Mouse (Mus musculus): ENCODE measurements around the gene Thap4. TPM values are rescaled to one million over a fixed set of nuclear protein-coding genes. Genes with fewer than 3 reads are reported as not detected.
A peak's percentile ranks its signal among the peaks of the same experiment; 100 is the strongest.

Gene Thap4
- polyA plus RNA-seq, 1 experiment: 226 TPM

DNA sequence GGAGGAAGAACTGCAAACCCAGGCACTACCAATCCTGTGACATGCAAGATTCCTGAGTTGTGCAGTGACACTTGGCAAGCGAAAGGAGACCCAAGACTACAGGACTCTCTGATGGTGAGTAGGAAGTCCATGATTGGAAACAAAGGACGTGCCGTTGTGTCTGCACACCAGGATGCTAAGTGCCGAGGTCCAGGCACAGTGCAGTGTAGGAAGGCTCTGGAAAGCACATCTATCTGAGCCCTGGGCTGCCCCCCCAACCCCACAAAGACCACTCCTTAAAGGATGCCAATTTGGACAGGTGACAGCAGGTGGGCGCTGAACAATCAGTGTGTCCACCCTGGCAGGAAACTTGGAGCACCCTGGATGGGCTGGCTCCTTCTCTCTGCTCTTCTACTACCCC lies 23.6 kb downstream of the Thap4 start:
- DNase-seq: no peak
- H3K36me3 ChIP-seq (ENCODE audit: control insufficient read depth, insufficient read depth, low read length): no peaks in the 10 kb centered on the region
- 76% methylated on average over 5 of the region's 5 CpGs for WGBS
- H3K27ac ChIP-seq (ENCODE audit: insufficient read depth, low read depth, low read length): peak overlapping the region; percentile 30
- TF ChIP-seq POLR2A (IDR thresholded peaks at IDR 0.05; ENCODE audit: low read depth, low read length) (no peak), CTCF (conservative IDR thresholded peaks at IDR 0.05; ENCODE audit: insufficient read depth, insufficient read length, low read depth, low read length) (no peak)
- H3K4me1 ChIP-seq (ENCODE audit: control insufficient read depth, insufficient read depth, low read length): peaks cover 9% of the 10 kb centered on the region; the same call in 1 of the 2 replicates
- H3K27me3 ChIP-seq (replicated peaks; ENCODE audit: control insufficient read depth, insufficient read depth, low read length): no peaks in the 10 kb centered on the region
- peak overlapping the region; percentile 36 for H3K4me3 ChIP-seq (ENCODE audit: insufficient read depth, low read depth, low read length)

DNA sequence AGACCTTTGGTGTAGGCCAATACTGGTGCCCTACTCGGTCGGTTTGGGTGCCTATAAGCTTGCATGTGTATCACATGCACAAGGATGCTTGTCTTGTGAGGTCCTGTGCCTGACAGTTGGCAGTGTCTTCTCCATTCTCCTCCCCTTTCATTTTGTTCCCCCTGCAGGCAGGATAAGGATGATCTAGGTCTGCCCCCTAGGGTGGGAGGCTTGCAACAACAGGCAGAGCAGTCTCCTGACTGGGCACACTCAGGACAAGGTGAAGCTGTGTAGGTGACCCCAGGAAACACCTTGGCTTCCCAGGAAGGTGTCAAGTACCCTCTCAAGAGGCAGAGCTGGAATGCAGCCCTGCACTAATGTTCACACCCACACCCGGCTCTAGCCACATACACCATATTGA lies 27.7 kb downstream of the Thap4 start:
- no peak overlapping the region for H3K4me3 ChIP-seq (ENCODE audit: insufficient read depth, low read depth, low read length)
- WGBS: 59% methylated on average over 3 of the region's 3 CpGs
- TF ChIP-seq CTCF (conservative IDR thresholded peaks at IDR 0.05; ENCODE audit: insufficient read depth, insufficient read length, low read depth, low read length) (peak; percentile 98), POLR2A (IDR thresholded peaks at IDR 0.05; ENCODE audit: low read depth, low read length) (no peak)
- DNase-seq: peak; percentile 73
- H3K36me3 ChIP-seq (ENCODE audit: control insufficient read depth, insufficient read depth, low read length): 0 out of 2 replicates have a peak, but pooled peaks cover 1% of the 10 kb centered on the region
- no peaks in the 10 kb centered on the region for H3K27me3 ChIP-seq (replicated peaks; ENCODE audit: control insufficient read depth, insufficient read depth, low read length)
- H3K27ac ChIP-seq (ENCODE audit: insufficient read depth, low read depth, low read length): no peak overlapping the region
- peaks cover 7% of the 10 kb centered on the region; the same call in 1 of the 2 replicates for H3K4me1 ChIP-seq (ENCODE audit: control insufficient read depth, insufficient read depth, low read length)

DNA sequence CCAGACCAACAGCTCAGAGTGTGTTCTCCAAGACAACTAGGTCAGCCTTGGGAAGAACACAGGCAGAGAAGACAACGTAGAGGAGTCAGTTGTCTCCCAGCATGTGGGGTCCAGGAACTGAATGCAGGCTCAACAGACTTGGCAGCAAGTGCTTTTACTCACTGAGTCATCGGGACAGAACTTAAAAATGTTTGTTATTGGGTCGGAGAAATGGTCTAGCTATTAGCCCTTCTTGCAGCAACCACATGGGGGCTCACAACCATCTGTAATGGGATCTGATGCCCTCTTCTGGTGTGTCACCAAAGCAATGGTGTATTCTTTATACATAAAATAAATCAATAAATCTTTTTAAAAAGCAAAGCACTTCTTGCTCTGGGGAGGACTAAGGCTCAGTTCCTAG lies 28.5 kb downstream of the Thap4 start:
- TF ChIP-seq POLR2A (IDR thresholded peaks at IDR 0.05; ENCODE audit: low read depth, low read length) (no peak), CTCF (conservative IDR thresholded peaks at IDR 0.05; ENCODE audit: insufficient read depth, insufficient read length, low read depth, low read length) (no peak)
- Histone ChIP-seq H3K27ac (ENCODE audit: insufficient read depth, low read depth, low read length) (no peak overlapping the region), H3K4me3 (ENCODE audit: insufficient read depth, low read depth, low read length) (no peak overlapping the region), H3K27me3 (replicated peaks; ENCODE audit: control insufficient read depth, insufficient read depth, low read length) (no peaks in the 10 kb centered on the region), H3K4me1 (ENCODE audit: control insufficient read depth, insufficient read depth, low read length) (peaks cover 6% of the 10 kb centered on the region; the same call in 1 of the 2 replicates), H3K36me3 (ENCODE audit: control insufficient read depth, insufficient read depth, low read length) (0 out of 2 replicates have a peak, but pooled peaks cover 1% of the 10 kb centered on the region)
- DNase-seq: no peak
- 67% methylated on average over 3 of the region's 3 CpGs for WGBS

DNA sequence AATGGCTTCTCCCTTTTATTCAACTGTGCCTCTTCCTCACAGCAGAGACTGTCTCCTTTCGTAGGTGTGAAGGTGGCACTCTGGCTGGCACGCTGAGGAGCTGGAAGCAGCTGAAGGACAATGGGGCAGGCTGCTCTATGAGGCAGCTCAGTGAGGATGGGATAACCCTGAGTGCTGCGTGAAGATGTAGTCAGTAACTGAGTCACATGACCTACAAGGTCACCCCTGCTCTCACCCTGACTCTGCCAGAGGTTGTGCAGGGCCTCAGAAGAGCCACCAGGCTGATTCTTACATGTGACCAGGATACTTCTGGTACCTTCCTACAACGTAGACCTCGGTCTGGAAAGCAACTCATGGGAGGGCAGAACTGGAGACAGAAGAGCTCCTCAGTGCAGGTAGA lies 29.0 kb downstream of the Thap4 start:
- Histone ChIP-seq H3K36me3 (ENCODE audit: control insufficient read depth, insufficient read depth, low read length) (0 out of 2 replicates have a peak, but pooled peaks cover 1% of the 10 kb centered on the region), H3K4me1 (ENCODE audit: control insufficient read depth, insufficient read depth, low read length) (peaks cover 2% of the 10 kb centered on the region; the same call in 1 of the 2 replicates), H3K27me3 (replicated peaks; ENCODE audit: control insufficient read depth, insufficient read depth, low read length) (no peaks in the 10 kb centered on the region), H3K27ac (ENCODE audit: insufficient read depth, low read depth, low read length) (no peak overlapping the region), H3K4me3 (ENCODE audit: insufficient read depth, low read depth, low read length) (no peak overlapping the region)
- TF ChIP-seq CTCF (conservative IDR thresholded peaks at IDR 0.05; ENCODE audit: insufficient read depth, insufficient read length, low read depth, low read length) (no peak), POLR2A (IDR thresholded peaks at IDR 0.05; ENCODE audit: low read depth, low read length) (no peak)
- no peak for DNase-seq
- WGBS: 76% methylated on average over 5 of the region's 5 CpGs

DNA sequence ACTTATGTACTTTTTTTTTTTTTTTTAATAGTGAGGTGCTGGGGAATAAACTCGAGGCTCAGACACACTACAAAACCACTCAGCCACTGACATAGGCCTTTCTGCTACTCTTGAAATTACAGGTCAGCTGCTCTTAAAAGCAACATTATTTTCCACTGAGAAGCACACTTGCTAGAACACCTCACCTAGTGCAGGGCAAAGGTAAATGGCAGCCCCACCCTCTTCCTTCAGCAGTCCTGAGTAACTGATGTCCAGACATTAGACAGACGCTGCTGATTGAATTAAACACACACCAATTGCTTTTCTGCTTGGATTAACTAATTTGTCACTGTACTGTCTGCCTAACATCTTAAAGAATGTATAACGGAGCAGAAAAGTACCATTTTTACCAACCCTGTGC lies 30.0 kb downstream of the Thap4 start:
- H3K4me1 ChIP-seq (ENCODE audit: control insufficient read depth, insufficient read depth, low read length): no peaks in the 10 kb centered on the region
- WGBS: 66% methylated on average over 3 of the region's 3 CpGs
- H3K36me3 ChIP-seq (ENCODE audit: control insufficient read depth, insufficient read depth, low read length): 0 out of 2 replicates have a peak, but pooled peaks cover 1% of the 10 kb centered on the region
- no peak for TF ChIP-seq POLR2A (IDR thresholded peaks at IDR 0.05; ENCODE audit: low read depth, low read length)
- no peak for TF ChIP-seq CTCF (conservative IDR thresholded peaks at IDR 0.05; ENCODE audit: insufficient read depth, insufficient read length, low read depth, low read length)
- H3K27me3 ChIP-seq (replicated peaks; ENCODE audit: control insufficient read depth, insufficient read depth, low read length): no peaks in the 10 kb centered on the region
- DNase-seq: peak; percentile 13
- H3K4me3 ChIP-seq (ENCODE audit: insufficient read depth, low read depth, low read length): no peak overlapping the region
- H3K27ac ChIP-seq (ENCODE audit: insufficient read depth, low read depth, low read length): no peak overlapping the region

DNA sequence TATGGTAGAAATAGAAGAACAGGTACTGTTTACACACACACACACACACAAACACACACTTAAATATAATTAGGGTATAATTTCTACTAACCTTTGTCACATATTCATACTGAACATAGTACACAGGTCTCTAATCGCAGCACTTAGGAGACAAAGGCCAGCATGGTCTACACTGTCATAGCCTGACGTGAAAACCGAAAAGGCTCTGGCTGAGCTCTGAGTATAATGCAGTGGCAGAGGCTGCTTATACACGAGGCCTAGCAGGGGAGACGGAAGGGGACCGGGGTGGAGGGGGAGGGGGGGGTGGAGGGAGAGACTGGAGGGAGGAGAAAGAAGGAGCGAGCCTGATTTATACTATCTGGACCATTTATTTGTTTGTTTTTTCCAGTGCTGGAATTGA lies 33.1 kb downstream of the Thap4 start:
- no peak overlapping the region for H3K4me3 ChIP-seq (ENCODE audit: insufficient read depth, low read depth, low read length)
- DNase-seq: no peak
- H3K27ac ChIP-seq (ENCODE audit: insufficient read depth, low read depth, low read length): no peak overlapping the region
- H3K27me3 ChIP-seq (replicated peaks; ENCODE audit: control insufficient read depth, insufficient read depth, low read length): no peaks in the 10 kb centered on the region
- 0 out of 2 replicates have a peak, but pooled peaks cover 1% of the 10 kb centered on the region for H3K36me3 ChIP-seq (ENCODE audit: control insufficient read depth, insufficient read depth, low read length)
- H3K4me1 ChIP-seq (ENCODE audit: control insufficient read depth, insufficient read depth, low read length): no peaks in the 10 kb centered on the region
- 68% methylated on average over 7 of the region's 7 CpGs for WGBS
- TF ChIP-seq CTCF (conservative IDR thresholded peaks at IDR 0.05; ENCODE audit: insufficient read depth, insufficient read length, low read depth, low read length) (no peak), POLR2A (IDR thresholded peaks at IDR 0.05; ENCODE audit: low read depth, low read length) (no peak)

DNA sequence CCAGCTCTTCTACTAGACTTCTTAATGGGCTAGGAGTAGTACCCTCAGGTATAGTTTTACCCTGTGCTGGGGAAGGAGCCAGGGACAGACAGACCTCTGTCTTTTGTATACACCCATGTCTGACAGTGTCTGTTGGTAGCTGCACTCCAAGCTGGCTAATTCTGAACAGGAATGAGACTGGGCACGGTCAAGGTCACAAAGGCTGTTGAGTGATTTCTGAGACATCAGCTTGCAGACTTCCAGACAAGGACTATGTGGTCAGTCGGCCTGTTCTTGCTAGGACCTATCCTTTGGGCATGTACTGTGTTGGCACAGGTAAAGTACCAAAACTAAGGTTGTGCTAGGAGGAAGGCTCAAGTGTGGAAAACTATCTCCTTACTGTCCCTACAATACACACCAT lies 38.5 kb downstream of the Thap4 start:
- DNase-seq: no peak
- 87% methylated on average over 2 of the region's 2 CpGs for WGBS
- Histone ChIP-seq H3K27me3 (replicated peaks; ENCODE audit: control insufficient read depth, insufficient read depth, low read length) (no peaks in the 10 kb centered on the region), H3K4me3 (ENCODE audit: insufficient read depth, low read depth, low read length) (no peak overlapping the region), H3K27ac (ENCODE audit: insufficient read depth, low read depth, low read length) (no peak overlapping the region), H3K36me3 (ENCODE audit: control insufficient read depth, insufficient read depth, low read length) (no peaks in the 10 kb centered on the region), H3K4me1 (ENCODE audit: control insufficient read depth, insufficient read depth, low read length) (no peaks in the 10 kb centered on the region)
- TF ChIP-seq CTCF (conservative IDR thresholded peaks at IDR 0.05; ENCODE audit: insufficient read depth, insufficient read length, low read depth, low read length): no peak

Data from kidney, adult 2 months (tissue).